Mouse (Mus musculus) hematopoietic multipotent progenitor cell, adult 10-12 weeks (in vitro differentiated cells): ENCODE results near the gene Lpcat3. TPM values are rescaled to one million over a fixed set of nuclear protein-coding genes. Genes with fewer than 3 reads are reported as not detected.

Source experiments
- polyA plus RNA-seq: library from polyadenylated mRNA; stranded (reverse); fragments of >175 nt; gene quantifications from 2 replicates; pipeline ENCODE4 v1.2.3, GENCODE M21; 2012; ENCODE audit warnings: low replicate concordance

Lpcat3 gene
- 83.8 and 87.0 TPM in 2 replicates for polyA plus RNA-seq

GRCm38 (mm10) chr6:124662477-124663423, at the start of gene Lpcat3:
Lpcat3 (plus strand) TSS chr6:124663027.

GRCm38 (mm10) chr6:124635985-124636384, 26.8 kb upstream of the Lpcat3 start, which contains the start of gene C1s2:
C1s2 (minus strand) TSS chr6:124636085.

GRCm38 (mm10) chr6:124711824-124712782, 49.3 kb downstream of the Lpcat3 start, which contains the start of the genes Emg1 and Phb2:
Emg1 (minus strand) TSS chr6:124712178.
Phb2 (plus strand) TSS chr6:124712336.

GRCm38 (mm10) chr6:124738511-124739023, 75.7 kb downstream of the Lpcat3 start, which contains the start of gene Ptpn6:
Ptpn6 (minus strand) TSS chr6:124738714.

GRCm38 (mm10) chr6:124740888-124741761, 78.3 kb downstream of the Lpcat3 start, which contains the start of gene Grcc10:
Grcc10 (minus strand) TSS chr6:124741374.

Other genes with a start within 250 kb of the Lpcat3 start
- gene Pex5, start 248.0 kb upstream of the Lpcat3 start, polyA plus RNA-seq = 10.7 and 24.3 TPM in 2 replicates
- 0.76 and 1.6 TPM in 2 replicates for gene Clstn3, start 198.2 kb upstream of the Lpcat3 start, polyA plus RNA-seq
- 0.25 and 0.44 TPM in 2 replicates for gene C1rl, start 169.9 kb upstream of the Lpcat3 start, polyA plus RNA-seq
- 1.8 and 3.7 TPM in 2 replicates for gene C1ra, start 150.6 kb upstream of the Lpcat3 start, polyA plus RNA-seq
- 0.03 TPM in 1 of 2 replicates, not detected in the other for gene C1s1, start 120.7 kb upstream of the Lpcat3 start, polyA plus RNA-seq
- not detected in 2 replicates for gene C1rb, start 92.7 kb upstream of the Lpcat3 start, polyA plus RNA-seq
- gene C1s2, start 26.9 kb upstream of the Lpcat3 start, polyA plus RNA-seq = not detected in 2 replicates
- gene Emg1, start 49.2 kb downstream of the Lpcat3 start, polyA plus RNA-seq = 107 and 155 TPM in 2 replicates
- gene Phb2, start 49.3 kb downstream of the Lpcat3 start, polyA plus RNA-seq = 104 and 182 TPM in 2 replicates
- 219 and 299 TPM in 2 replicates for gene Ptpn6, start 75.7 kb downstream of the Lpcat3 start, polyA plus RNA-seq
- 58.8 and 109 TPM in 2 replicates for gene Grcc10, start 78.3 kb downstream of the Lpcat3 start, polyA plus RNA-seq
- not detected in 2 replicates for gene Gm45234, start 93.0 kb downstream of the Lpcat3 start, polyA plus RNA-seq
- 113 and 201 TPM in 2 replicates for gene Atn1, start 93.5 kb downstream of the Lpcat3 start, polyA plus RNA-seq
- 1.0 and 1.2 TPM in 2 replicates for gene Eno2, start 106.6 kb downstream of the Lpcat3 start, polyA plus RNA-seq
- gene Lrrc23, start 116.7 kb downstream of the Lpcat3 start, polyA plus RNA-seq = 0.48 and 1.9 TPM in 2 replicates
- 16.0 and 17.1 TPM in 2 replicates for gene Spsb2, start 145.6 kb downstream of the Lpcat3 start, polyA plus RNA-seq
- gene Tpi1, start 151.3 kb downstream of the Lpcat3 start, polyA plus RNA-seq = 11.3 and 43.1 TPM in 2 replicates
- gene Usp5, start 166.5 kb downstream of the Lpcat3 start, polyA plus RNA-seq = 27.3 and 47.7 TPM in 2 replicates
- 9.2 and 13.6 TPM in 2 replicates for gene Cdca3, start 166.5 kb downstream of the Lpcat3 start, polyA plus RNA-seq
- 0.11 and 1.2 TPM in 2 replicates for gene Gnb3, start 177.2 kb downstream of the Lpcat3 start, polyA plus RNA-seq
- gene P3h3, start 194.7 kb downstream of the Lpcat3 start, polyA plus RNA-seq = 1.9 and 4.7 TPM in 2 replicates
- 1.7 and 7.4 TPM in 2 replicates for gene Gpr162, start 201.0 kb downstream of the Lpcat3 start, polyA plus RNA-seq
- gene Cd4, start 225.2 kb downstream of the Lpcat3 start, polyA plus RNA-seq = 63.7 and 67.0 TPM in 2 replicates
- gene Lag3, start 248.7 kb downstream of the Lpcat3 start, polyA plus RNA-seq = 17.4 and 27.6 TPM in 2 replicates